Mouse (Mus musculus): ENCODE measurements at regions not wholly inside any gene's neighbourhood (a gene's known extent, or its start where the extent isn't known, plus 50 kb on each side); places are given as distances from the start of the nearest gene placed in this dataset.

DNA sequence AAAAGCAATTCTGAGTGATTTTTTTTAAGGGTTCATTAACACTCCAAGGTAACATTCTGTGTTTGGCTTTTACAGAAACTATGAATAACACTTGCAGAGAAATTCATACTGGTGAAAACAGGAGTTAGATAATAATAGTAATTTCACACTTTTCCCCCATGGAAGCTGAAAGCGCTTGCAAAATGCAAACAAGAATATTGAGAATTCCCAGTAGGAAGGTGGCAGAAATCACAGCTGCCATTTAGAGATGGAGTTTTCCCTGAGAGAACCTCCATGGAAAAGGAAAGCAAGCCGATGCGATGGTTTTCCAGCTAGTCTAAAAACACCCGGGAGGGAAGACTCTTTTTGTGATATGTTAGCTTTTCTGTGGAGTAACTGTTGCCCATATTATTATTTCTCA lies 174.1 kb upstream of the App start:
- H3K9ac ChIP-seq: no peak overlapping the region
- WGBS: 80% methylated on average over 4 of the region's 4 CpGs
- no peak overlapping the region for H3K4me2 ChIP-seq (replicated peaks)
- H3K9me3 ChIP-seq (ENCODE audit: control insufficient read depth, low read length): no peaks in the 10 kb centered on the region
- no peak overlapping the region for H3K4me3 ChIP-seq (replicated peaks; ENCODE audit: low read length)
- H3K27ac ChIP-seq: no peak overlapping the region
- H3K27me3 ChIP-seq (ENCODE audit: control insufficient read depth, insufficient read depth, low read length): no peaks in the 10 kb centered on the region
- no peaks in the 10 kb centered on the region for H3K4me1 ChIP-seq (replicated peaks; ENCODE audit: control insufficient read depth, insufficient read depth, low read length)
- no peak for DNase-seq (ENCODE audit: low spot score)
- ATAC-seq (ENCODE audit: low FRiP score): no peak
- H3K36me3 ChIP-seq (replicated peaks; ENCODE audit: control insufficient read depth, insufficient read depth): no peaks in the 10 kb centered on the region

DNA sequence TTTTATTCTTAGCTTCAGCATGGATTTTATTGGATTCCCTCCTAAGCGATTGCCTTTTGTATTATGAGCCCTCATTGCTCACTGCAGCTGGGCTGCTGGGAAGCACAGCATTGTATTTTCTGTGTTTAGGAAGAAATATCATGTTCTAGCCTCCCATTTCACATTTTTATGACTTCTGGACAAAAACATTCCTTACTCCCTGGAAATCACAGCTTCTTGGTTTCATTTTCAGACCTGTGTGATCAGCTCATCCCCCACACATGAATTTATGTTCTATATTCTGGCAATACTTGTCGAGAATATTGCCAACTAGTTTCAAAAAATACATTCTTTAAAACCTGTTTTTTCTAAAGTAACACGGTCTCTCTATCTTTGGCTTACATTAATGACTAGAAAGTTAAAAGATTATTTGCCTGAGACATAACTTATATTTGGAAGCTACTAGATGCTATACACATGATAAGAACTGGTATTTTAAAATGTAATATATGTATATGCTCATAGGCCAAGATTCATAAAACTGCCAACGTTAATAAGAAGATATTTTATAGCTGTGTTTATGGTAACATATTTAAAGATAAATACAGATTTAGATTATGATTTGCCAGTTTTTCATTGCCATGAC lies 163.0 kb upstream of the App start:
- Histone ChIP-seq H3K27ac (no peak overlapping the region), H3K4me3 (replicated peaks; ENCODE audit: low read length) (no peak overlapping the region), H3K9ac (no peak overlapping the region), H3K36me3 (replicated peaks; ENCODE audit: control insufficient read depth, insufficient read depth) (no peaks in the 10 kb centered on the region), H3K4me2 (replicated peaks) (no peak overlapping the region), H3K27me3 (ENCODE audit: control insufficient read depth, insufficient read depth, low read length) (no peaks in the 10 kb centered on the region), H3K4me1 (replicated peaks; ENCODE audit: control insufficient read depth, insufficient read depth, low read length) (no peaks in the 10 kb centered on the region), H3K9me3 (ENCODE audit: control insufficient read depth, low read length) (no peaks in the 10 kb centered on the region)
- WGBS: 88% methylated on average over 4 of the region's 4 CpGs
- DNase-seq (ENCODE audit: low spot score) (no peak), ATAC-seq (ENCODE audit: low FRiP score) (no peak)

DNA sequence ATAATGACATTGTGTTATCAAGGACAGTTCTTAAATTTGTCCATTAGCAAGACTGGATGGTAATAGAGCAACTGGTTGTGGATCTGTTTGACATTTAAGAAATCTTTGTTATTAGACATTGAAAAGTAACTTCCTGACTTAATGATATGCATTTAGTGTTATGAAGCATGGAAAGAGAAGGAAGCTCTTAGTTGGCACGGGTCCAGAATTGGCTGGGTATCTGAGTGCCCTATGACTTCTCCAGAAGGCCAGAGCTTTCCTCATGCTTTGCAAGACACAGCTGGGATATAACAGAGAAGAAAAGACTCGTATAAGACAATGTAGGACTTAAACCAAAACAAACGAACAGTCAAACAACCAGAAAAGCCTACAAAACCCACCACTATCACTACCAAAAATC lies 160.0 kb upstream of the App start:
- WGBS: 70% methylated on average over 3 of the region's 3 CpGs
- no peaks in the 10 kb centered on the region for H3K4me1 ChIP-seq (replicated peaks; ENCODE audit: control insufficient read depth, insufficient read depth, low read length)
- no peak overlapping the region for H3K27ac ChIP-seq
- no peaks in the 10 kb centered on the region for H3K27me3 ChIP-seq (ENCODE audit: control insufficient read depth, insufficient read depth, low read length)
- H3K9ac ChIP-seq: no peak overlapping the region
- no peak overlapping the region for H3K4me2 ChIP-seq (replicated peaks)
- no peaks in the 10 kb centered on the region for H3K9me3 ChIP-seq (ENCODE audit: control insufficient read depth, low read length)
- DNase-seq (ENCODE audit: low spot score) (no peak), ATAC-seq (ENCODE audit: low FRiP score) (no peak)
- H3K4me3 ChIP-seq (replicated peaks; ENCODE audit: low read length): no peak overlapping the region
- no peaks in the 10 kb centered on the region for H3K36me3 ChIP-seq (replicated peaks; ENCODE audit: control insufficient read depth, insufficient read depth)

DNA sequence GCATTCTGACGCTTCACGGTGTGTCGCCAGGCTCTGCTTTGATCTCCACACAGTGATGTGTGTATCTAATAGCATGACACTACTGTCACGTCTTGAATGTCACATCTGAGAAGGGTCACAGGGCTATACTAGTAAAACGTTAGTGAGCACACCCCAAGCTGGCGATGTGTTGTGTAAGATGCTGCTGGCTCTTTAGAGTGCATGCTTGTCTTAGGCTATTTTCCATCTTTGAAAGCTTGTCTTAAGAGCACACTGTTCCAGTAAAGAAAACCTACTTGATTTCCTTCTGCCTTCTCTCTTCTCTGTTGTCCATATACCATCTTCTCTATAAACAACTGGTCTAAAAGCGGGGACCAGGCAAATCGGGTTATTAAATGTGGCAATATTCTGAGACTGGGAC lies 138.5 kb upstream of the App start:
- no peak for DNase-seq (ENCODE audit: low spot score)
- Histone ChIP-seq H3K4me2 (replicated peaks) (no peak overlapping the region), H3K27ac (no peak overlapping the region), H3K9ac (no peak overlapping the region), H3K36me3 (replicated peaks; ENCODE audit: control insufficient read depth, insufficient read depth) (no peaks in the 10 kb centered on the region), H3K4me1 (replicated peaks; ENCODE audit: control insufficient read depth, insufficient read depth, low read length) (no peaks in the 10 kb centered on the region), H3K9me3 (ENCODE audit: control insufficient read depth, low read length) (no peaks in the 10 kb centered on the region), H3K27me3 (ENCODE audit: control insufficient read depth, insufficient read depth, low read length) (no peaks in the 10 kb centered on the region), H3K4me3 (replicated peaks; ENCODE audit: low read length) (no peak overlapping the region)
- 71% methylated on average over 8 of the region's 8 CpGs for WGBS
- ATAC-seq (ENCODE audit: low FRiP score): no peak

DNA sequence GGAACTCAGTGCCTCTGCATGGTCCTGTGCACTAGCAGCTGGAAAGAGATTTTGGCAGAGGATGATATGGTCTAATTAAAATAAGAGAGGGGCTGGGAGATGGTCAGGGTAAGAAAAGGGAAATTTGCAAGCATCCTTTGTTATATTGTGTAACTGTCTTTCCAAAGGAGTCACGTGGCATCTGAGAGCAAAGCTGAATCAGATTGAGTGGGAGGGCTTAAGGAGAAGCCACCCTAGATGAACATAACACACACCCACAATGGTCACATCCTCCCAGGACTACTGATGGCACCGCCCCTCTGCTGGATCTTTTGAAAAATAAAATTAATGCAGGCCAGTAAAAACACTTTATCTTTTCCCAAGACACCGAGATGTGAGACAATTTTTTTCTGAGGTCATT lies 135.9 kb upstream of the App start:
- Histone ChIP-seq H3K4me3 (replicated peaks; ENCODE audit: low read length) (no peak overlapping the region), H3K27ac (no peak overlapping the region), H3K27me3 (ENCODE audit: control insufficient read depth, insufficient read depth, low read length) (no peaks in the 10 kb centered on the region), H3K4me2 (replicated peaks) (no peak overlapping the region), H3K4me1 (replicated peaks; ENCODE audit: control insufficient read depth, insufficient read depth, low read length) (no peaks in the 10 kb centered on the region), H3K36me3 (replicated peaks; ENCODE audit: control insufficient read depth, insufficient read depth) (no peaks in the 10 kb centered on the region), H3K9me3 (ENCODE audit: control insufficient read depth, low read length) (no peaks in the 10 kb centered on the region), H3K9ac (no peak overlapping the region)
- DNase-seq (ENCODE audit: low spot score) (no peak), ATAC-seq (ENCODE audit: low FRiP score) (peak; percentile 38; the same call in 1 of the 2 replicates)
- WGBS: 31% methylated on average over 3 of the region's 3 CpGs

DNA sequence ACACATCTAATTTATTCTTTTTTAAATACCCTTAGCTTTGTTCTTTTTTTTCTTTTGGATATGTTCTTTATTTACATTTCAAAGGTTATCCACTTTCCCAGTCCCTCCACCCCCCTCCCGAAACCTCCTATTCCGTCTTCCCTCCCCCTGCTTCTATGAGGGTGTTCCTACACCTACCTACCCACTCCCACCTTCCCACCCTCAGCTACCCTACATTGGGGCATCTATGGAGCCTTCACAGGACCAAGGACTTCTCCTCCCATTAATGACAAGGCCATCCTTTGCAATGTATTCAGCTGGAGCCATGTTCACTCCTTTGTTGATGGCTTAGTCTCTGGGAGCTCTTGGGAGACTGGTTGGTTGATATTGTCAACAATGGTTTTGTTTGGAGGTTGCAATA lies 134.9 kb upstream of the App start:
- ATAC-seq (ENCODE audit: low FRiP score) (peak; percentile 59), DNase-seq (ENCODE audit: low spot score) (no peak)
- 0 out of 2 replicates have a peak overlapping the region, but pooled peaks have one; percentile 49 for H3K27ac ChIP-seq
- 28% methylated on average over 2 of the region's 2 CpGs for WGBS
- no peak overlapping the region for H3K4me3 ChIP-seq (replicated peaks; ENCODE audit: low read length)
- H3K9ac ChIP-seq: no peak overlapping the region
- H3K4me1 ChIP-seq (replicated peaks; ENCODE audit: control insufficient read depth, insufficient read depth, low read length): no peaks in the 10 kb centered on the region
- no peaks in the 10 kb centered on the region for H3K9me3 ChIP-seq (ENCODE audit: control insufficient read depth, low read length)
- H3K27me3 ChIP-seq (ENCODE audit: control insufficient read depth, insufficient read depth, low read length): no peaks in the 10 kb centered on the region
- no peaks in the 10 kb centered on the region for H3K36me3 ChIP-seq (replicated peaks; ENCODE audit: control insufficient read depth, insufficient read depth)
- no peak overlapping the region for H3K4me2 ChIP-seq (replicated peaks)

DNA sequence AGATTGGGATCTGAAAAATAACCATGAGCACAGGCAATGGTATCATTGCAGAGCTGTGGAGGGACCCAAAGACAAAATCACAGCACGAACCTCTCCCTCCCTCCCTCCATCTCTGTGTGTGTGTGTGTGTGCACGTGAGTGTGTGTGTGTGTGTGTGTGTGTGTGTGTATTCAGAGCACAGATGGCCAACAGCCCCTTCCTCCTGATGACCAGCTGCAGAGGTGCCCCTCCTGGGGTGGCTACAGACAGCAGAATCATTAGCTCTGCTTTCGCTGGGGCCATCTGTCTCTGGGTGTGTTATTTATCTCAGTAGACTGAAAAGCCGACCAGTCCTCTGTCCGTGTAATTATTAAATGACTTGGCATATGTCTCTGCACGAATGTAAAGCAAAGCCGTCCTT lies 134.4 kb upstream of the App start:
- Histone ChIP-seq H3K4me3 (replicated peaks; ENCODE audit: low read length) (no peak overlapping the region), H3K27ac (peak overlapping the region; percentile 32; the same call in 1 of the 2 replicates), H3K9me3 (ENCODE audit: control insufficient read depth, low read length) (no peaks in the 10 kb centered on the region), H3K36me3 (replicated peaks; ENCODE audit: control insufficient read depth, insufficient read depth) (no peaks in the 10 kb centered on the region), H3K4me2 (replicated peaks) (no peak overlapping the region), H3K27me3 (ENCODE audit: control insufficient read depth, insufficient read depth, low read length) (no peaks in the 10 kb centered on the region), H3K4me1 (replicated peaks; ENCODE audit: control insufficient read depth, insufficient read depth, low read length) (no peaks in the 10 kb centered on the region), H3K9ac (no peak overlapping the region)
- ATAC-seq (ENCODE audit: low FRiP score) (peak; percentile 88), DNase-seq (ENCODE audit: low spot score) (peak; percentile 40)
- 8% methylated on average over 7 of the region's 7 CpGs for WGBS

DNA sequence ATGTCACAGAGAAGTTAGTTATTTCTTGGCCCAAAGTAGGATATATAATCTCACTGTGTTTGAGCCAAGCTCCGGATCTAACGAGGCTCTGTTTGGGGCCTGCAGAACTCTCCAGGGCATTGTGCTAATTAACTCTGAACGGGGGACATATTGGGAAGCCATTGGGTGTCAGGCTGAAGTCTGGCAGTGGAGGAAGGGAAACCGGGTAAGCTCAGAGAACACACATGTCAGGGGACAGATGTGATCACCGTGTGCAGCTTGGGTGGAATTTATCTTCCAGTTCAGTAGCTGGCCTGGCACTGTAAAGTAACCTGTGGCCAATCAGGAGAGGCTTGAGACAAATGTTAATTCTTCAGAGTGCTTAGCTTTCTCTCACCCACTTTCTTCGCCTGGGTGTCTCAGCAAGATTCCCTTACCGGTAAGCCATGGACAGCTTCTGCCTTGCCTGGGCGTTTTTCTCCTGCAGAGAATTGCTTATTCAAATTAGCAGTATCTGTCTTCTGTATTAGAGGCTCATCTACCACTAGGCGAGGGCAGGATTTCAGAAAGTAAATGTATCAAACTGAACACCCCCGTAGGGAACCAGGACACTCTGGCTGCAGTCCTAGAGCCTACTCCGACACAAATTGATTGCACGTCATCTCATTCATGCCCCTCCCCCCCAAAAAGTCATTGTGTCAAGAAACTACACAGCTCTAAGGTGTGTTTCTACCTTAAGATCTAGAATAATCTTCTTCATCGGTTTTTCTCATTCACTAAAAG lies 126.7 kb upstream of the App start:
- Histone ChIP-seq H3K9ac (no peak overlapping the region), H3K27me3 (ENCODE audit: control insufficient read depth, insufficient read depth, low read length) (no peaks in the 10 kb centered on the region), H3K36me3 (replicated peaks; ENCODE audit: control insufficient read depth, insufficient read depth) (no peaks in the 10 kb centered on the region), H3K4me3 (replicated peaks; ENCODE audit: low read length) (no peak overlapping the region), H3K27ac (peak overlapping the region; percentile 20; the same call in 1 of the 2 replicates), H3K4me1 (replicated peaks; ENCODE audit: control insufficient read depth, insufficient read depth, low read length) (0 out of 2 replicates have a peak, but pooled peaks cover 6% of the 10 kb centered on the region), H3K4me2 (replicated peaks) (no peak overlapping the region), H3K9me3 (ENCODE audit: control insufficient read depth, low read length) (no peaks in the 10 kb centered on the region)
- DNase-seq (ENCODE audit: low spot score) (peak; percentile 38), ATAC-seq (ENCODE audit: low FRiP score) (peak; percentile 82)
- 48% methylated on average over 13 of the region's 13 CpGs for WGBS

DNA sequence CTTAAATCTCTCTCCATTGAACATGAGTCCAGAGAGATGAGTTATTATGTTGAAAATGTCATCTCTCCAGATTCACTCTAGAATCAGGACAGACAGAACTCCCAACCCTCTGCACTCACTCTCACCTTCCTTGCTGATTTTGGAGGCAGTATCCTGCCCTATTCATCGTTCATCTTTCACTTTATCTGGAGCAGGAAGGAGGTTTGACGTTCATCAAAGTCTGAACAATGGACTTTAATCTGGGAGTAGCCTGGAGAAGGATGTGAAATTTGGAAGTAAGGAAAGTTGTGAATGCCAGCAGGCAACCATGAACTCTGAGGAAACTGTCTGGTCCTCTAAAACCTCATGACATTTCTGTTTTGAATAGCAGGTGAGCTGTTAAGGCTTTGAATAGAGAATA lies 125.0 kb upstream of the App start:
- Histone ChIP-seq H3K36me3 (replicated peaks; ENCODE audit: control insufficient read depth, insufficient read depth) (no peaks in the 10 kb centered on the region), H3K4me2 (replicated peaks) (no peak overlapping the region), H3K4me1 (replicated peaks; ENCODE audit: control insufficient read depth, insufficient read depth, low read length) (0 out of 2 replicates have a peak, but pooled peaks cover 6% of the 10 kb centered on the region), H3K9me3 (ENCODE audit: control insufficient read depth, low read length) (no peaks in the 10 kb centered on the region), H3K27me3 (ENCODE audit: control insufficient read depth, insufficient read depth, low read length) (no peaks in the 10 kb centered on the region), H3K4me3 (replicated peaks; ENCODE audit: low read length) (no peak overlapping the region), H3K9ac (no peak overlapping the region), H3K27ac (no peak overlapping the region)
- 57% methylated on average over 2 of the region's 2 CpGs for WGBS
- no peak for DNase-seq (ENCODE audit: low spot score)
- no peak for ATAC-seq (ENCODE audit: low FRiP score)
